Mouse (Mus musculus): ENCODE data around the gene Gm10260. TPM values are rescaled to one million over a fixed set of nuclear protein-coding genes. Genes with fewer than 3 reads are reported as not detected.

Gm10260 gene
- total and polyA plus RNA-seq, 3 experiments, result 3.2 to 117 (median 101) TPM

DNA sequence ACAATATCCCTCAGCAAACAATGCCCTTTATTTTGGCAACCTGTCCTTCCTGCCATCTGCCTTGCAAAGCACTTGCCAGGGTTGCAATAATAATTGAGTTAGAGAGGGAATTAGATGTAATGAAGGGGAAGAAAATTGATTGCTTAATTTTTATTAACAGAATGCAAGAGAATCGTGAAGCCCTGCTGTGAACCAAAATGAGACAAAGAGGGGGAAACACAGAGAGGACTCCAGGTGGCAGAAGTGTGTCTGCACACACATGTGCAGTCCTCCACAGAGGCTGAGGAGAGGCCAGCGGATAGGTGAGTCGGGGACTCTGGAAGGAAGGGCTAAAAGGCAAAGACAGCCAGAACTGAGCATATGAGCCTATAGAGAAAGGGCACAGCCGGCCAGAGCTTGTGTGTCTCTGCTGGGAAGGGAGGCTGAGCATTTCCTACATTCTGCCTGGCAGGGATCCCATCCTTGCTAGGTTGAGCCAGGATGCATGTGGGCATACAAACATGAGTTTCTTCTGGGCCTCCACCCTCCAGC lies 9.5 kb downstream of the Gm10260 start:
- Histone ChIP-seq H3K27ac (no peak overlapping the region), H3K27me3 (ENCODE audit: control insufficient read depth, insufficient read depth, low read length) (no peaks in the 10 kb centered on the region), H3K79me2 (replicated peaks; ENCODE audit: control insufficient read depth, insufficient read depth, low read length) (no peaks in the 10 kb centered on the region), H3K4me3 (no peak overlapping the region), H3K4me1 (ENCODE audit: control insufficient read depth, insufficient read depth, low read length) (no peaks in the 10 kb centered on the region), H3K9ac (ENCODE audit: low read depth, low read length) (no peak overlapping the region), H3K36me3 (ENCODE audit: control insufficient read depth, insufficient read depth, low read length) (no peaks in the 10 kb centered on the region)
- TF ChIP-seq CTCF (IDR thresholded peaks at IDR 0.05), result 0 out of 2 replicates have a peak, but pooled peaks have one; percentile 4
- no peak for TF ChIP-seq EP300 (IDR thresholded peaks at IDR 0.05; ENCODE audit: insufficient read depth, low read depth, low read length)
- intact Hi-C loops (cut with DNase I), result no loop called here
- 60% methylated on average over 4 of the region's 4 CpGs for WGBS
- no peak for DNase-seq

DNA sequence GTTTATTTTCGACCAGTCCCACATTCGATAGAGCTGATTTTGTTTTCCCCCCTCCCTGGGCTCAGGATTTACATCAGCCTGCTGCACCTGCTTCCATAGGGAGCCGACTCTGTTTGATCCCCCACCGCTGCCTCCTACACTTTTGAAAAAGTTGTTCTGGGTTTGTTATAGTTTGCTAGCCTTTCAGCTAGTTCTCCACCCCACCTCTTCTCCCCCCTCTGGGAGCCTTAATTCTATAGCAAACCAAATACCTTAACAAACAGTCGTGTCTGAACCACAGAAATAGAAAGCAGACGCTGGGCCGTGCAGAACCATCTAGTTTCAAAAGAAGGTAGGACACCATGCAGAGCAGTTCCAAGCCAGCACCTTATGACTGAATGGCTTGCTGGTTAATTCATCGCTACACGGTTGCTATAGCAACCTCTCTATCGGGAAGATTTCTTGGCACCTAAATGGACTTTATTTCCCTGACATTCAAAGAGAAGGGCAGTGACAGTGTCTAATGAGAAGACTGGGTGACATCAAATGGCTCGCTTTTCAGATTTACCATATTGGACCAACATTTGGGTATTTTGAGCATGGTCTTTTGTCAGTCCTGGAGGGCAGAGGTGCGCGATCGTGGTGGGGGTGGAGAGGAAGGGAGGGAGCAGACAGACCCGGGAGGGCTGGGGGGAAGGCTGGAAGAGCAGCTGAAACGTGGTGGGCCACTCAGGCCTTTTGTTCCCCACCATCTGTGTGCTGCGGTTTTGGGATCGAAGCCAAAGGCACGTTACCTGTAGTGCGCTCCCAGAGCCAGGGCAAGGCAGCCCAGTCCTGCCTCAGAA lies 13.2 kb downstream of the Gm10260 start:
- Histone ChIP-seq H3K4me1 (ENCODE audit: control insufficient read depth, insufficient read depth, low read length) (no peaks in the 10 kb centered on the region), H3K79me2 (replicated peaks; ENCODE audit: control insufficient read depth, insufficient read depth, low read length) (no peaks in the 10 kb centered on the region), H3K36me3 (ENCODE audit: control insufficient read depth, insufficient read depth, low read length) (no peaks in the 10 kb centered on the region), H3K27ac (no peak overlapping the region), H3K9ac (ENCODE audit: low read depth, low read length) (no peak overlapping the region), H3K4me3 (no peak overlapping the region), H3K27me3 (ENCODE audit: control insufficient read depth, insufficient read depth, low read length) (no peaks in the 10 kb centered on the region)
- no peak for DNase-seq
- intact Hi-C loops (cut with DNase I), result no loop called here
- TF ChIP-seq EP300 (IDR thresholded peaks at IDR 0.05; ENCODE audit: insufficient read depth, low read depth, low read length) (no peak), CTCF (IDR thresholded peaks at IDR 0.05) (no peak), POLR2A (IDR thresholded peaks at IDR 0.05; ENCODE audit: insufficient read depth, low read depth, low read length) (no peak)
- WGBS, result 73% methylated on average over 20 of the region's 20 CpGs

DNA sequence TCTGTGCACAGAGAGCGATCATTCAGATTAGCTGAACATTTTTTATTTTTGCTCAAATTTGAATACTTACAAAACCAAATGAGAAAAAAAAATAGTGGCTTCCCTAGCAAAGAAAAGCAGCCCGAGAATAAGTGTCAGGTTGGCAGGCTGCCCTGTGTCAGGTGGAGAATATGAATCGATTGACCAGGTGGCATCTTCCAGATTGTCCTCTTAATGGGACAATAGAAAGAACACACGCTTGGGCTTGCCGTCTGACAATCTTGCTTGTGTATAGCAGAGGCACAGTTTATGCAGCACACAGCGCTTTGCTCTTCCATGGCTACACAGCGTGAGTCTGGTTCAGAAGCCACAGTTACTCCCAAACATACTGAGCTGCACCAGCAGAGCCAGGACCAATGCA lies 15.8 kb downstream of the Gm10260 start:
- no peaks in the 10 kb centered on the region for H3K36me3 ChIP-seq (ENCODE audit: control insufficient read depth, insufficient read depth, low read length)
- H3K27me3 ChIP-seq (ENCODE audit: control insufficient read depth, insufficient read depth, low read length), result peaks cover 1% of the 10 kb centered on the region; the same call in 1 of the 2 replicates
- intact Hi-C loops (cut with DNase I), result no loop called here
- H3K4me1 ChIP-seq (ENCODE audit: control insufficient read depth, insufficient read depth, low read length), result no peaks in the 10 kb centered on the region
- H3K9ac ChIP-seq (ENCODE audit: low read depth, low read length), result no peak overlapping the region
- no peak overlapping the region for H3K4me3 ChIP-seq
- no peak for DNase-seq
- 84% methylated on average over 7 of the region's 7 CpGs for WGBS
- H3K79me2 ChIP-seq (replicated peaks; ENCODE audit: control insufficient read depth, insufficient read depth, low read length), result no peaks in the 10 kb centered on the region
- TF ChIP-seq CTCF (IDR thresholded peaks at IDR 0.05) (no peak), POLR2A (IDR thresholded peaks at IDR 0.05; ENCODE audit: insufficient read depth, low read depth, low read length) (no peak), EP300 (IDR thresholded peaks at IDR 0.05; ENCODE audit: insufficient read depth, low read depth, low read length) (no peak)
- no peak overlapping the region for H3K27ac ChIP-seq

DNA sequence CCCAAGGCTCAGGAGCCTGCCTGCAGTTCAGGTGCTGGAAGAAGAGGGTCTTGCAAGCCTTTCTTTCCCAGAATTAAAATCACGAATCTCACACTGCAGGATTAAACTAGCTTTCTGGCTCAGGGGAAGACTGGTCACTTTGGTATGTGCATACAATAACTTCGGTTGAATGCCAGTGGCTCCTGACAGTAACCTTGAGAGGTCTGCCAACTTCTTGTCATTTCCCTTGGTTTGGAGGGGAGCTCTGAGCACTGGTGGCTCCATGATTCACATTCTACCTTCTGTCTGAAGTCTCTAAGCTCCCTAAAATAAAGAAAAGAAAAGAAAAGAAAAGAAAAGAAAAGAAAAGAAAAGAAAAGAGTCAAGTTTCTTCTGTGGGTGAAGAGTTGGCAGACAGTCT lies 16.4 kb downstream of the Gm10260 start:
- Histone ChIP-seq H3K27me3 (ENCODE audit: control insufficient read depth, insufficient read depth, low read length) (peaks cover 1% of the 10 kb centered on the region; the same call in 1 of the 2 replicates), H3K79me2 (replicated peaks; ENCODE audit: control insufficient read depth, insufficient read depth, low read length) (no peaks in the 10 kb centered on the region), H3K27ac (no peak overlapping the region), H3K4me1 (ENCODE audit: control insufficient read depth, insufficient read depth, low read length) (no peaks in the 10 kb centered on the region), H3K9ac (ENCODE audit: low read depth, low read length) (no peak overlapping the region), H3K36me3 (ENCODE audit: control insufficient read depth, insufficient read depth, low read length) (no peaks in the 10 kb centered on the region), H3K4me3 (no peak overlapping the region)
- WGBS, result 49% methylated on average over 2 of the region's 2 CpGs
- intact Hi-C loops (cut with DNase I), result no loop called here
- no peak for DNase-seq
- no peak for TF ChIP-seq EP300 (IDR thresholded peaks at IDR 0.05; ENCODE audit: insufficient read depth, low read depth, low read length)
- TF ChIP-seq POLR2A (IDR thresholded peaks at IDR 0.05; ENCODE audit: insufficient read depth, low read depth, low read length), result no peak
- no peak for TF ChIP-seq CTCF (IDR thresholded peaks at IDR 0.05)

DNA sequence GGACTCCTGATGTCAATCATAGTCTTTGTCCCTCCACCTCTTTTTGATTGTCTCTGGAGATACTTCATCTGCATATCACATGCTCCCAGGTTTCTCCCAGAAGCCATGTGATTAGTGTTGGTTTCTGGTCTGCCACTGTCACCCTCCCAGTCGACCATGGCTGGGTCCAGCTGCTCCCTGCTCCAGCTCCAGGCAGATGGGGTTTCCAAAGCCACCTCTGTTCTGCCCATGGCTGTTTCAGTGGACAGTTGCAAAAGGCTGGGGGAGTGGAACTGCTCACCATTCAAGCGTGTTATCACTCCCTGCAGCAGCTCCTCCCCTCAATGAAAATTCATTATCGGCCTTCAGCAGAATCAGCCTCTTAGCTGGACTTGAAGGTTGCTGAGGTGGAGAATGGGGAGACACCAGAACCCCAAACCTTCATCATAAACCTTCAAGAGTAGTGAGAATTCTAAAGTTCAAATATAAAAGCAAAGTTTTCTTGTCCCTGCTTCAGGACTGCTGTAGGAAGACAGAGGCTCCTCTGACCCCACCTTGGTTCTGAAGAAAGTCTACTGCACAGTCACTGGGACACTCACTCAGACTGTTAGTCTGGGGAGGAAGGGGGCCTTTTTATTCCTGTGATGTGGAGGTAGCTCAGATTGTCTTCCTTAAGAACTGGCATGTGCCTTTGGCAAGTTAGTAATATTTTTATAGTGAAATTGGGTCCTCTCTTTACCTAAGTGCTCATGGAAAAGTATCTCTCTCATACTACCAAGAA lies 17.0 kb downstream of the Gm10260 start:
- Histone ChIP-seq H3K4me3 (no peak overlapping the region), H3K4me1 (ENCODE audit: control insufficient read depth, insufficient read depth, low read length) (no peaks in the 10 kb centered on the region), H3K9ac (ENCODE audit: low read depth, low read length) (no peak overlapping the region), H3K79me2 (replicated peaks; ENCODE audit: control insufficient read depth, insufficient read depth, low read length) (no peaks in the 10 kb centered on the region), H3K36me3 (ENCODE audit: control insufficient read depth, insufficient read depth, low read length) (no peaks in the 10 kb centered on the region), H3K27me3 (ENCODE audit: control insufficient read depth, insufficient read depth, low read length) (peaks cover 1% of the 10 kb centered on the region; the same call in 1 of the 2 replicates), H3K27ac (no peak overlapping the region)
- DNase-seq, result no peak
- 51% methylated on average over 3 of the region's 3 CpGs for WGBS
- intact Hi-C loops (cut with DNase I), result no loop called here
- TF ChIP-seq POLR2A (IDR thresholded peaks at IDR 0.05; ENCODE audit: insufficient read depth, low read depth, low read length) (no peak), EP300 (IDR thresholded peaks at IDR 0.05; ENCODE audit: insufficient read depth, low read depth, low read length) (no peak), CTCF (IDR thresholded peaks at IDR 0.05) (no peak)
